Mouse (Mus musculus) liver, embryonic 14.5 days (tissue): ENCODE measurements around the gene Cyp2d22.

Experiments used
- CTCF ChIP-seq: IDR thresholded peaks from 2 replicates; pipeline ENCODE4 v1.5.1; 2016; ENCODE audit warnings: antibody characterized with exemption, low read depth, control low read depth
- EP300 ChIP-seq: IDR thresholded peaks from 2 replicates; pipeline ENCODE4 v1.6.1; 2016; ENCODE audit warnings: antibody characterized with exemption, low read depth

DNA sequence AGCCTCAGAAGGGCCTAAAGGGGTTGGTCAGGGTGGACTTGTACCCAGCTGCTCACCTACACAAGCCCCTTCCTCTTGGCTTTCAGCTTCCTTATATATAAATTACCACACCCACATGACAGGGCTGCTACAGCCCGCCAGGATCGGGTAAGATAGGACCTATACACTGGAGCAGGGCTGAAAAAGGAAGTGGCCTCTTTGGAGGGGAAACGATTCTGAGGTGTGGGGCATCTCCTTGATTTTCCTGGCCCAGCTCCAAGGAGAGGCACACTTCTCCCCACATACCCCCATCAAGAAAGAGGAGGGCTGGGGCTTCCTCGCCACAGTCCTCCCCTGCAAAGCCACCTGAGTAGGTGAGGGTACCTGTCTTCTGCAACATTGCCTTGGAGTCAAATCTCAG lies 42.2 kb downstream of the Cyp2d22 start:
- no peak for TF ChIP-seq CTCF
- TF ChIP-seq EP300 = no peak
